Mouse (Mus musculus) cortical plate, adult 2 months (tissue): ENCODE measurements around the gene Fgfr2.

ENCODE experiments used
- CTCF ChIP-seq: fragments of 200-500 bp; IDR thresholded peaks from 2 replicates; pipeline ENCODE4 v1.5.1; 2011; ENCODE audit warnings: mild to moderate bottlenecking, control low read depth, low read length; ENCODE audit not compliant: insufficient read depth; ENCODE audit errors: extremely low read depth
- POLR2A ChIP-seq: fragments of 200-500 bp; IDR thresholded peaks from 2 replicates; pipeline ENCODE4 v1.6.1; 2011; ENCODE audit warnings: mild to moderate bottlenecking, low read length, control low read depth; ENCODE audit not compliant: insufficient read depth; ENCODE audit errors: extremely low read depth

DNA sequence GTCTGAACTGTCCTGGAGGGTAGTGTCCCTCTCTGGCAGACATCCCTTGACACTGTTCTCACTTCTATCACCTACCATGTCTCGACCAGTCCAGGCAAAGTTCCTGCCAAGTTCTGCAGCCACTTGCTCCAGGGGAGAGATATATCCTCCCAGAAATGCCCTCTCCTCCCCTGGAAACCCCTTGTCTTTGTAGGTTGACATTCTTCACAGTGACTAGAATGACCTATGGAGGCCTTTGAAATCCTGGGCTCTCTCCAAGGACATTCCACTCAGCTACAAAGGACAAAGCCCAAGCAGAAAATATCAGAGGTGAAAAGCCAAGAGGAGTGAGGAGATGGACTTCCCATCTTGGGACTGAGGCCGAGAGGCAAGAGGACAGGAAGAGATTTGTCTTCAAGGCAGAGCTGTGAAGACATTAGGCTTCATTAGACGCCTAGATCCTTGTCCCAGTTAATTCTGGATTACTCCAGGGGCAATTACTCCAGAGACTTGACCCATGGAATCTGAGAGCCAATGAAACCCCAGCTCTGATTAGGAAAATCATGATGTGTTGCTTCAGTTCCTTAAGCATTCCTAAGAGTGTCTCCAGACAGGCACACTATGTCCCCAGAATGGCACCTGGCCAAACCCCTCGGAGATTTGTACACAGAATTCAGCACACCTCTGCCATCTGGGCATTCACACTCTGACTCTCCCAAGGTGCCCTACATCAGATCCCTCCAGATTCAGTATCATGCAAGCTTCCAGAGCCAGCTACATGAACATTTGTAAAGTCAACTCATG, 826.3 kb downstream of the Fgfr2 start:
- no peak for TF ChIP-seq CTCF
- no peak for TF ChIP-seq POLR2A
